Mouse (Mus musculus) ES-E14 (cell line): ENCODE measurements around the gene Lao1. TPM values are rescaled to one million over a fixed set of nuclear protein-coding genes. Genes with fewer than 3 reads are reported as not detected.

Experiments
- DNase-seq: peaks from one replicate; pipeline ENCODE4 v3.0.0-alpha.2; 2013; ENCODE audit warnings: low read depth, low spot score
- H3K27ac ChIP-seq: 2 replicates; pipeline ENCODE4 v1.5.1; 2012; ENCODE audit warnings: low read depth, mild to moderate bottlenecking, low read length, moderate library complexity, mixed read lengths; ENCODE audit not compliant: poor library complexity, insufficient read depth, severe bottlenecking
- H3K36me3 ChIP-seq: 2 replicates; pipeline ENCODE4 v1.6.1; 2012; ENCODE audit warnings: mild to moderate bottlenecking, low read length, moderate library complexity, mixed read lengths; ENCODE audit not compliant: control insufficient read depth, poor library complexity, insufficient read depth, severe bottlenecking
- H3K4me1 ChIP-seq, 2 experiments: fragments of 150-350 bp in 1 of 2; sonication (generic) in 1 of 2; 2 replicates each; pipeline ENCODE4 v1.6.1; 2012; ENCODE audit warnings: low read length in 2 of 2, mild to moderate bottlenecking in 1 of 2, mixed read lengths in 1 of 2; ENCODE audit not compliant: control insufficient read depth in 2 of 2, insufficient read depth in 2 of 2, poor library complexity in 1 of 2
- H3K4me3 ChIP-seq, 2 experiments: fragments of 150-350 bp in 1 of 2; sonication (generic) in 1 of 2; 2 replicates each; pipeline ENCODE4 v1.5.1; 2012; ENCODE audit warnings: low read length in 2 of 2, low read depth in 1 of 2, mild to moderate bottlenecking in 1 of 2, mixed read lengths in 1 of 2; ENCODE audit not compliant: insufficient read depth in 1 of 2, poor library complexity in 1 of 2, severe bottlenecking in 1 of 2
- H3K9ac ChIP-seq: 2 replicates; pipeline ENCODE4 v1.6.1; 2012; ENCODE audit warnings: low read depth, mild to moderate bottlenecking, low read length, mixed read lengths; ENCODE audit not compliant: poor library complexity, insufficient read depth, severe bottlenecking
- H3K9me3 ChIP-seq: fragments of 150-350 bp; sonication (generic); 2 replicates; pipeline ENCODE4 v1.6.1; 2012; ENCODE audit warnings: low read depth, mild to moderate bottlenecking, low read length; ENCODE audit not compliant: control insufficient read depth, insufficient read depth
- CHD2 ChIP-seq: IDR thresholded peaks from 2 replicates; pipeline ENCODE4 v1.6.1; 2014; ENCODE audit warnings: mild to moderate bottlenecking, low read depth, low read length, inconsistent platforms
- HCFC1 ChIP-seq: IDR thresholded peaks from 2 replicates; pipeline ENCODE4 v1.6.1; 2012; ENCODE audit warnings: low read length, inconsistent platforms, borderline replicate concordance; ENCODE audit not compliant: insufficient read depth
- MAFK ChIP-seq: IDR thresholded peaks from 2 replicates; pipeline ENCODE4 v1.6.1; 2014; ENCODE audit warnings: mild to moderate bottlenecking, low read depth, low read length, inconsistent platforms; ENCODE audit not compliant: insufficient read depth
- ZC3H11A ChIP-seq: IDR thresholded peaks from 2 replicates; pipeline ENCODE4 v1.6.1; 2012; ENCODE audit warnings: low read depth, mild to moderate bottlenecking, inconsistent platforms, low read length, borderline replicate concordance
- ZNF384 ChIP-seq: IDR thresholded peaks from 2 replicates; pipeline ENCODE4 v1.6.1; 2012; ENCODE audit warnings: low read depth, low read length, inconsistent platforms
- in situ Hi-C, 2 experiments: fragments of 600-800 bp; cut with MboI; formaldehyde crosslinking; loops; one replicate each; pipeline ENCODE4 v1.15.1; 2025; ENCODE audit warnings: low sequenced_read_pairs in 2 of 2, inconsistent platforms in 1 of 2; ENCODE audit not compliant: unreplicated experiment in 2 of 2
- total RNA-seq: library from RNA; depleted of rRNA; stranded (reverse); fragments of 300-350 nt; gene quantifications from 2 replicates; pipeline ENCODE4 v1.2.3, GENCODE M21; 2012

Lao1 gene
- total RNA-seq, 1 experiment, result not detected

- DNase-seq, result no peak
- in situ Hi-C loops, result loop anchor here in 1 of 2 experiments (25.0 kb wide), 1 partner anchor 305 kb away; the partner anchor contains the start of gene Olfr62
These were observed 6.3 kb downstream of the Lao1 start for GRCm38 (mm10) chr4:118967711-118968110.

GRCm38 (mm10) chr4:118973281-118973680, 11.9 kb downstream of the Lao1 start:
- H3K27ac ChIP-seq, result no peak overlapping the region
- H3K4me3 ChIP-seq, result no peak overlapping the region
- H3K36me3 ChIP-seq, result no peaks in the 10 kb centered on the region
- no peaks in the 10 kb centered on the region for H3K9me3 ChIP-seq
- no peaks in the 10 kb centered on the region for H3K4me1 ChIP-seq
- no peak for DNase-seq
- no peak overlapping the region for H3K9ac ChIP-seq
- TF ChIP-seq ZNF384 (no peak), ZC3H11A (no peak), CHD2 (no peak), MAFK (peak; percentile 59; the same call in 1 of the 2 replicates), HCFC1 (no peak)
- in situ Hi-C loops, result loop anchor here in 1 of 2 experiments (25.0 kb wide), 1 partner anchor 311 kb away; the partner anchor contains the start of gene Olfr62

More at GRCm38 (mm10) chr4:118967711-118968110, 6.3 kb downstream of the Lao1 start:
- Histone ChIP-seq H3K4me3 (no peak overlapping the region), H3K9ac (no peak overlapping the region), H3K9me3 (no peaks in the 10 kb centered on the region), H3K36me3 (no peaks in the 10 kb centered on the region), H3K27ac (no peak overlapping the region), H3K4me1 (no peaks in the 10 kb centered on the region; a peak in 1 of 4 replicates)
- TF ChIP-seq MAFK (no peak), ZC3H11A (no peak), HCFC1 (no peak), CHD2 (no peak), ZNF384 (no peak)

GRCm38 (mm10) chr4:118985291-118985690, 23.9 kb downstream of the Lao1 start:
- in situ Hi-C loops, result loop anchor here in 1 of 2 experiments (10.0 kb wide), 1 partner anchor 350 kb away; no protein-coding TSS in a partner anchor
- H3K4me1 ChIP-seq, result peaks cover 0 to 5% of the 10 kb centered on the region in 2 experiments; a peak in 1 of 4 replicates
- TF ChIP-seq MAFK, result no peak
- TF ChIP-seq ZNF384, result no peak
- no peak for TF ChIP-seq CHD2
- no peak for TF ChIP-seq HCFC1
- TF ChIP-seq ZC3H11A, result no peak

GRCm38 (mm10) chr4:118988535-118988934, 27.2 kb downstream of the Lao1 start:
- H3K9ac ChIP-seq, result no peak overlapping the region
- in situ Hi-C loops, result loop anchor here in 1 of 2 experiments (10.0 kb wide), 1 partner anchor 354 kb away; no protein-coding TSS in a partner anchor
- no peak overlapping the region for H3K27ac ChIP-seq
- no peak overlapping the region for H3K4me3 ChIP-seq
- no peaks in the 10 kb centered on the region for H3K36me3 ChIP-seq
- no peaks in the 10 kb centered on the region for H3K9me3 ChIP-seq
- DNase-seq, result peak; percentile 75
- H3K4me1 ChIP-seq, result peaks cover 0 to 5% of the 10 kb centered on the region in 2 experiments; a peak in 1 of 4 replicates
- TF ChIP-seq CHD2, result no peak
- peak; percentile 99 for TF ChIP-seq ZC3H11A
- TF ChIP-seq MAFK, result peak; percentile 87

More at GRCm38 (mm10) chr4:118985291-118985690, 23.9 kb downstream of the Lao1 start:
- Histone ChIP-seq H3K9me3 (no peaks in the 10 kb centered on the region), H3K4me3 (no peak overlapping the region), H3K27ac (no peak overlapping the region), H3K36me3 (no peaks in the 10 kb centered on the region), H3K9ac (no peak overlapping the region)
- no peak for DNase-seq
